Mouse (Mus musculus): ENCODE measurements around the gene Olfr601.

DNA sequence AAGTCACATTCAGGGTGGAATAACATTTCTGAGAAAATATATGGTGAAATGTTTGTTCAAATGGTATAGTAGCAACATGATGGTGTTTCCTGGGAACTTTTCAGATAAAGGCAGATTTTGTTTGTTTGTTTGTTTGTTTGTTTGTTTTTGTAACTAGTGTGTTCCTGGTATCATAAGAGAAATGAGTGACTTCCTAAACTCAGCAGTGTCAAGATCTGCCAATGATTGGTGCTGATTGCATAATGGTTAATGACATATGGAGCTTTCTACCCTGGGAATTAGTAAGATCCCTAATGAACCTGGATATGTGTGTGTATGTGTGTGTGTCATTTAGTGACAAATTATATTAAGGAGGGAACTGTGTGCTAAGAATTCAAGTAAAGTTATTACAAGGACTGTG, 39.2 kb downstream of the Olfr601 start, which contains the start of gene Olfr598:
- TF ChIP-seq CTCF (IDR thresholded peaks at IDR 0.05; ENCODE audit: low read depth): no peak
- TF ChIP-seq EP300 (IDR thresholded peaks at IDR 0.05; ENCODE audit: low read depth): no peak

Data from liver, embryonic 14.5 days (tissue).